Mouse (Mus musculus) induced T-regulatory cell, adult 2 months (primary cell): ENCODE results near the gene Ankrd28.

Experiments
- DNase-seq: peaks from one replicate; pipeline ENCODE4 v3.0.0-alpha.2; 2012; ENCODE audit warnings: low read depth

The Ankrd28 gene

DNA sequence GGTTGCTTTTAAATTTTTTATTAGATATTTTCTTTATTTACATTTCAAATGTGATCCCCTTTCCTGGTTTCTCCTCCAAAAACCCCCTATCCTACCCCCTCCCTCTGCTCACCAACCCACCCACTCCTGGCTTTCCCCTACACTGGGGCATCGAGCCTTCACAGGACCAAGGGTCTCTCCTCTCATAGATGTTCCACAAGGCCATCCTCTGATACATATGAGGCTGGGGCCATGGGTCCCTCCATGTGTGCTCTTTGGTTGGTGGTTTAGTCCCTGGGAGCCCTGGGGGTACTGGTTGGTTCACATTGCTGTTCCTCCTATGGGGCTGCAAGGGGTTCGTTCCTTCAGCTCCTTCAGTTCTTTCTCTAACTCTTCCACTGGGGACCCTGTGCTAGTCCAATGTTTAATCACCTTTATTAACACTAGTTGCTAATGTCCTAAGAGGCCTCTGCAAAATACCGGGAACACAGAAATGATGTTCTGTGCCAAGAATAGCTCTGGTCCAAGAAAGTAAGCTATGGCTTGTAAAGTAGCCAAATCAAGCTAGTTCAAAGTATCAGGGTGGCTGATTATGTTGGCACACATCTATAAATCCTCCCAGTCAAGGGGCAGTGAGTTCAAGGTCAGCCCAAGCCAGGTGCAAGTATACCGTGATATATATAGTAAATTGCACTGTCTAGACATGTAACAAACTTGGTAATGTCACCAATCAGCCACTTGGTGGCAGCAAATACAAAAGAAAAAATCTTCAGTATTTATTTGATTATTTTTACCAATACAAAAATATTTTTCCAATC is 36.3 kb downstream of the Ankrd28 start:
- DNase-seq: peak; percentile 70

DNA sequence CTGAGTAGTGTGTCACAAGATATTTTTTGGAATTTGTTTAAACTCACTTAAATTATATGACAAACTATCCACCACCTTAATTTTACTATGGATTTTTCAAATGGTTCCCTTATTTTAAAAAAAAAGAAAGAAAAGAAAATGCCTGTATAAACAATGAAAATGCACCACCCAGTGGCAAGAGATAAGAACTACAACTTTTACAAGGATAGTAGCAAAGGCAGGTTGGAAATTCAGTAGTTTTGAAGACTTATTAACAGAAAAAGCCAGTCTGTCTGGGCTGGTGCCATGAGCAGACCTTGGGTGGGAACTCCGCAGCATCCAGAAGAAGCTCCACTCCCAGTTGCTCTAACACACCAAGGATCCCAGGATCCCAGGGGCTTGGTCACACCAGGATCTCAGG is 39.7 kb downstream of the Ankrd28 start:
- DNase-seq: peak; percentile 74

DNA sequence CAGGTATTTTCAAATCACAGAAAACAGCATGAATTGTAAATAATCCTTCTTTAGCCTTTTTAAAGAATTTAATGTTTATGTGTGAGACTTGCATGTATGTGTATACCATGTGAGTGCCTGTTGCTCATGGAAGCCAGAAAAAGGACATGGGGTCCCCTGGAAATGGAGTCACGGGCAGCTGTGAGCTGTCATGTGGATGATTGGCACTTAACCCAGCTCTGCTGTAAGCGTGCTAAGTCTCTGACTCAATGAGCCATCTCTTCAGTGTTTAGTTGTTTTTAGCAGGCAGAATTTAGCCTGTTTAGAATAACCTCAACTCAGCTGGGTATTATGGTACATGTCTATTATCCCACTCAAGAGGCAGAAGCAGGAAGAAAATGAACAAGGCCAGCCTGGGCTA is 43.5 kb downstream of the Ankrd28 start:
- no peak for DNase-seq

DNA sequence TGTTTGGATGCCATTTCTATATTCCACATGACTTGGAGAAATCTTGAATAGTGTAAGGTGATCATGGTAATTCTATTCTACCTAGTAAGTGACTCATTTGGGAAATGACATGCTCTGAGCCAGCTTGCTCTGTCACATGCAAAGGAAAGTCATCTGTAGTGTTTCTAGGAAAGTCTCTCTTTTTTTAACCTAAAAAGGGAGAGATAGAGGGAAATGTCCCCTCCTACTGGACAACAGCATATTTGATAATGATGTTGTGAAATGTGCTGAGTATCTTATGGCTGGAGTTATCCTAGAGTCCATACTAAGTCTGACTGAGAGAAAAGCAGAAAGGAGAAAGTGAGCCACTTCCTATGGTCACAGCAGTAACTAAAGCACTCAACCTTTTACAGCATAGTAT is 44.8 kb downstream of the Ankrd28 start:
- DNase-seq: peak; percentile 57

DNA sequence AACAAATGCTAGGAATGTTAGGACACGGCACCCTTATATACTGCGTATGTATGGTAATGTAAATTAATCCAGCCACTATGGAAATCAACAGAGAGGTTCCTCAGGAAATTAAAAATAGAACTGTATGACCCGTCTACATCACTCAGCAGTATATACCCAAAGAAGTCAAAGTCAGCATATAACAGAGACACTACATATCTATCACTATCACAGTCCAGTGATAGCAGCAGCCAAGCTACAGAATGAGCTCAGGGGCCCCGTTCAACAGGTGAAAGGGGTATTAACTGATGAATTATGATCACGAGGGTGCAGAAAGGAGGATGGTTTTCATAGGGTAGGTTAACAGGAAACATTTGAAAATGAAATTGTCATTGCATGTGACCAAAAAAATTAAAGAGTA is 45.5 kb downstream of the Ankrd28 start:
- no peak for DNase-seq

DNA sequence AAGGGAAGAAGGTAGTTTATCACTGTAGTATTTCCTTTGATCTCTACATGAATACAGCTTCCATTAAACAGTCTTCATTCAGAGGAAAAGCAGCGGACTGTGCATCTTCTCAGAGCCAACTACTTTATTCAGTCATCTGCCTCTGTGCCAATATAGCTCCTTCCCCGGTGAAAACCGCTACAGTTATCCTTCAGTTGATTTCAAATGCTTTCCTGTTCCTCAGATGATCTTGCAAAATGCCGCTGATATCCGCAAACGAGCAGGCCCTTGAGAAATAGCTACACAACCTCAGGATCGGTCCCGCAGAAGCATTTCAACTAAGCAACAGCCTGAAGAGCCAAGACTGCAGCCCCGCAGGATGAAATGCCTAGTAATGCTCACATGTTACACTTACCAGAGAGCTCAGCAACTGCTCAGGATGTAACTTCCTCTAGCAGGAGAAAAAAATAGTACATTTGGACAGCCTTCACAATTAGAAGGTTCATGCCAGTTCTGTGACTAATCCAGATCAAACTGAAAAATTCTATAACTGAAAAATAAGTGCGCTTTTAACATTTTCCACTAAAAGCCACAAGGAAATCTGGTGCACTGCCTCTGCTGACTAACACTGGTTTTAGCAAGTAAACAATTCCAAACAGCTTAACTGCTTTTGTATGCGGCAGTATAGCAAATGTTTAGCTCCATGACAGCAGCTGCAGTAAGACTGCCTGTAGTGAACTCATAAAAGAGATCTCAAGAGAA is 49.0 kb downstream of the Ankrd28 start:
- DNase-seq: peak; percentile 64

DNA sequence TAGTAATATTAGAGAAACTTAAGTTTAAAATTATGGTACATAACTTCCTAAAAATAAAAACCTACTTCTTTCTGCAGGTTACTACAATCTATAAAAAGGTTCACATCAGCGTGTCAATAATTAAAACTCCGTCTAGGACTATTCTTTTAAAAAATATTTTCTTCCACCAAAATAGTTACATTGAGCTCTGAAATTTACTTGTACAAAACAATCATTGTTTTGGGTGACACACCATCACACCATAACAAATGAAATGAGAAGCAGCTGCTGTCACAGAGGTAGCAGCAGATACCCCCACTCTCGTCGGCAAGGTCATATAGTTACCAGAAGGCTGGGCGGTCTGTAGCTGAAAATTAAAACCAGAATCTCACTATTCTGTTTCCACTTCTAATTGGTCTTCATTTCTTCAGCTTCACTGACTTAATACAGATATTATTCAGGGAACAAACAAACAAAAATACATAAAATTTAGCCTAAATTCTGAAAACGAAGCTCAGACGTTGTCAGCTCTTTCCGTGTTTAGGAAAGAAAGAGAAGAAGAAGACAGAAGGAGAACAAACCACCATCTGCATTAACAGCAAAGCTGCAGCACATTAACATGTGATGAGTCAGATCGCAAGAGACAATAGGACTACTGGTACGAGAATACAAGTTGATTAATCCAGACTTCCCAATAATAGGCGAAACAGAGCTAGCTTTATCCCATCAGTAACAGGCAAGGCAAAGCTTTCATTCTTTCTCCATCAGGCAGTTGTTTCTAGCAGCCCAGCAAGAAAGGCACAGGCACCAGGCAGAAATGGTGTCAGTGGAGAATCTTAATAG is 49.8 kb downstream of the Ankrd28 start:
- DNase-seq: peak; percentile 43

DNA sequence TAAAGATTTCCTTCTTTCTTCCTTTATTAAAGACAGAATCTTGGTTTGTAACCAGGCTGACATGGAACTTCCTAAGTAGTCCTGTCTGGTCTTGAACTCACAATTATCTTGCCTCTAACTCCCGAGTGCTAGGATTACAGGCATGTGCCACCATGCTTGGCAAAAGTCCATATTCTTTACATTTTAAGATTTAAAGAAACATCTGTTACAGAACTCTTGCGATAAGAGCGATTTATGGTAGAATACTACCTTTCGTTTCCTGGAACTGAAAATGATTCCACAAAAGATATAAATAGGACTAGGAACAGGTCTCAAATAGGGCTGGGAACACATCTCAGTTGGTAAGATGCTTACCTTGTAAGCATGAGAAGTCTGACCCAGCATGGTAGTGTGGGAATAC is 56.9 kb downstream of the Ankrd28 start:
- DNase-seq: no peak

DNA sequence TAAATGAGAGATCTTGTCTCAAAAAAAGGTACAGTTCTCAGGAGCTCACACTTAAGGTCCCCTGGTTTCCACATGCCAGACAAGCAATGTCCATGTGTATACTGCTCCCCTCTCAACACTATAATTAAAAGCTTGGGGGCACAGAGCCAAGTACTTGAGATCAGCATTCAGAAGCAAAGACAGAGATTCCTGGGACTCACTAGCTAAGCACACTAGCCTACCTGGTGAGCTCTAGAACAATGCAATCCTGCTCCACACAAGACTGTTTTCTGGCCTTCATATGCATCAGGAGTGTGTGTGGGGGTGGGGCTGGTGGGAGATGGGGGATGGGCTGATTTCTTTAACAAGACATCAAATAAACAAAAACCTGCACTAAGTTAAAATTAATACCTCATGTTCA is 58.2 kb downstream of the Ankrd28 start:
- DNase-seq: no peak

DNA sequence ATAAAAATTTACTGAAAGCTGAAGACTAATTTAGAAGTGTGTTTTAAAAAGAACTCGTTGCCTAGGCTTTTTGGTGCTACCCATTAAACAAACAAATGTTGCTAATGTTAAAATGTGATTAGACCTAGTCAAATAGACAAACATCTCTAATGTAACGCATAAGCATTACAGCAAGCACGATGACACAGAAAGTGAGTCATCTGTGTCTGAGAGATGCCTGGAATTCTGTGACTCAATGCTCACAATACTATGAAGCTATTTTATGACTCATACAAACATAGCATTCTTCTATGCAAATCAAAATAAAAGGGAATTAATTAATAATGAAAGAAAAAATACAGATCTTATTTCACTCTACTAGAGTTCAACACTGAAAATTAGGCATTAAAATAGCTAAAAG is 61.9 kb downstream of the Ankrd28 start:
- DNase-seq: no peak

DNA sequence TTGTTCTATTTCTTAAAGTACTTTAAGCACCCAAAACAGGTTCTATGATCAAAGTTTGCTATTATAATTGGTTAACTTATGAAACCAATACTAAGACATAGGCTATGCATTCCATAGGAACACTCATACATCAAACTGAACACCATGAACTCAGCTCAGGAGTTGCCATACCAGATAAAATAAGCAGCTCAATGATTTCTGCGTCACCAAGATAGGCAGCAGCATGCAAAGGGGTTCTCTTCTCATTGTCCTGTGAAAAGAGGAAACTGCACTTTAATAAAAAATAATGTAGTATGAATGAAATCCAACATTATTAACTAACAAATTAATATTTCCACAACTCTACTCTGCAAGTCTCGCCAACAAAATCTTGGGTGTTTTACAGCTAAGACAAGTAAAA is 66.4 kb downstream of the Ankrd28 start:
- DNase-seq: no peak

DNA sequence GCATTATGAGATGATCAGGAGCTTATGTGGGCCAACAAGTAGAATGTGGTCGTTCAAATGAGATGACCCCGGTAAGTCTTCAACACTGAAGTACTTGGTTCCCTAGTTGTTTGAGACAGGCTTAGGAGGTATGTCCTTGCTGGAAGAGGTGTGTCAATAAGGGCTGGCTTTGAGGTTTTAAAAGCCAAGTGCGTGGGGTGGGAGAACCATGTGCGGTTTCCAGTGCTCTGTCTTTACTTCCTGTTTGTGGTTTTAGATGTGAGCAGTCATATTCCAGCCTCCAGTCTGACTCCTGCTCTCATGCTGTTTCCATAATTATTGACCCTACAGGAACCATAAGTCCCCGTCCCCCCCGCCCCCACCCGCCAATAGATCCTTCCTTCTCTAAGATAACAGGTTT is 68.7 kb downstream of the Ankrd28 start:
- peak; percentile 47 for DNase-seq

DNA sequence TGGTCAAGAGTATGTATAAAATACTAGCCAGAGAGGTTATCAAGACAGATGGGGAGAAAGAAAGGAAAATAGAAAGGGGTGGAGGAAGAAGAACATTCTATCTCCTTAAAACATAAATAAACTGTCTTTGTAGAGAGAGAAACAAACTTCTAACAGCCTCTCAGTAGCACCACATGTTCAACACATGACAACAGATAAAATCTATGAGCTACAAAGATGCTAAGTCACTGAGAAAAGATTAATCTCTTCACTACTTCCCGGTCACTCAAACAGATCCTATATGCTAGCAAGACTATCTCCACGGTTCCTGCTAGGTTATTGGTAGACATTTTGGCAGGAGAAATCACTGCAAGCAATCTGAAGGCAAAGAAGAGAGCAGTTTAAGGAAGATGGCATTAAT is 71.3 kb downstream of the Ankrd28 start:
- DNase-seq: no peak

DNA sequence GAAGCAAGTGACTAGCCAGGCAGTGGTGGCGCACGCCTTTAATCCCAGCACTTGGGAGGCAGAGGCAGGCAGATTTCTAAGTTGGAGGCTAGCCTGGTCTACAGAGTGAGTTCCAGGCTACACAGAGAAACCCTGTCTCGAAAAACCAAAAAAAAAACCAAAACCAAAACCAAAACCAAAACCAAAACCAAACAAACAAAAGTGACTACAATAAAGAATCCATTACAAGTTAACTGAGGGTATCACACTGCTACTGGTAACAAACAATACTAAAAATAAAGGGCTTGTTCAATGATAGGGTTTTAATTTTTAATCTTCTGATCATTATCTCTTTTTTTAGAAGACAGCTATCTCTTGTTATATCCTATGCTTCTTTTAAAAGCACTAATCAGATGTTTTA is 72.0 kb downstream of the Ankrd28 start:
- DNase-seq: peak; percentile 57

DNA sequence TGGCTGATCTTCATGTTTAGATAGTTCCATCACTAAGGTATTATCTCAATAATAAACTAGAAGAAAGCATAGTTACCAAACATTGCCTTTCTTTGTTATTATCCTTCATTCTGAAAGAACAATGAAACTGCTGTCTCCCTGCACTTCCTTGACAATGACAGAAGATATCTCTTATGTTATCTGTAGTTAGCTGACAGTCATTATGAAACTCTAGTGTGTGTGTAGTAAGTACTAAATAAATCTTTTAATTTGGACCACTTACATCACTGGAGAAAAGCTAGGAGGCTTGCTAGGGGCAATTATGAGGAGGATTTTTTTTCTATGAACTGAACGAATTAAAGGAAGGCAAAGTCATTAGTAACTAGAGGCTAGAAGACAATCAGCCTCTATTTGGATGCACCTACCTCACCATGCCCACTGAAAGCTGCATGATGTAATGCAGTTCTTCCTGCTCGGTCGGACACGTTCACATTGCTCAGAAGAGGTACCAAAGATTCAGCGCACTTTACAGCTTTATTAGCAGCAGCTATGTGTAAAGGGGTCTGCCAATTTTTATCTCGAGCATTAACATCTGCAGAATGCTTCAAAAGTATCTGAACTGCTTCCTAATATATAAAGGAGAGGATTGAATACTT is 82.1 kb downstream of the Ankrd28 start:
- DNase-seq: peak; percentile 60

DNA sequence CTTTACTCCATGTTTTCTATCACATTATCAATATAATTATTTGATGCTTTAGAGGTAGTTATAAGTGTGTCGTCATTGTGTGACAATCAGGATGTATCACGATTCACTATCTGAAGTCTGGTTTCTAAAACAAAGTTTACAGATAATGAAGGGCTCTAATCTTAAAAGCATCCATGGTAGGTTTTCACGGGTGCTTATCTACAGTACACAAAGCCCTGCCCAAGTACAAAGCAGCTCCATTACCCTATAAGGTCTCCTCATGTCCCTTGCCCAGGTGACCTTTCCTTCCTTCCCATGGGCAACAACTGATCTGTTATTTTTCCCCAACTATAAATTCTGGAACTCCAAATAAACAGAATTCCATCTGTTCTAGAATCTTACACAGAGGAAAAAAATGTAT is 87.9 kb downstream of the Ankrd28 start:
- DNase-seq: no peak

DNA sequence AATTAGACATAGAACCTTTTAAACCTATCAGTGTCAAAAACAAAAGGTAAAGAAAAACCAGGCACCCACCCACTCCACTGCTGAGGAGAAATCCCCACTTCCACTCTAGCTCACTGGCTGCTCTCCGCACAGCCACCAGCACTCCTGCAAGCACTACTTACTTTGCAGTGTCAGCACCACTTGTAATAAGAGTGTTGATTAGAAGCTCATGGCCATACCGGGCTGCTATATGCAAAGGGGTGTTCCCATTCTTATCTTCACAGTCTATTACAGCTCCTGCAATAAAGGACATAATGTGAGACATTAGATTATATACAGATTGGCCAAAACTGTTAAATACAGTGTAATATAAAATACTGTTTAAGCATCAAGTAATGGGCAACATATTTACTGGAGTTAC is 95.6 kb downstream of the Ankrd28 start:
- no peak for DNase-seq

DNA sequence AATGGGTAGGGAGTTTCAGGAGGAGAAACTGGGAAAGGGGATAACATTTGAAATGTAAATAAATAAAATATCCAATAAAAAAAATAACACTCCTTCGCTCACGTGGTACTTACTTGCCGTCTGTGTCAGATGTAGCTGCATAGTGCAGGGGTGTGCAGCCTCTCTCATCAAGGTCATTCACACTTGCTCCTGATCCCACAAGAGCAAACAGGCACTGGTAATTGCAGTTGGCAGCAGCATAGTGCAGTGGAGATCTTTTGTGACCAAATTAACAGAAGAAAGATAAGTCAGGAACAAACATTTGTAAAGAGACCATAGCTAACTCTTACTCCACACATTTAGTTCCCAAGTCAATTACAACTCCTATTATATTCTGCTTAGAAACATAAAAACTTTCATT is 102.9 kb downstream of the Ankrd28 start:
- no peak for DNase-seq

DNA sequence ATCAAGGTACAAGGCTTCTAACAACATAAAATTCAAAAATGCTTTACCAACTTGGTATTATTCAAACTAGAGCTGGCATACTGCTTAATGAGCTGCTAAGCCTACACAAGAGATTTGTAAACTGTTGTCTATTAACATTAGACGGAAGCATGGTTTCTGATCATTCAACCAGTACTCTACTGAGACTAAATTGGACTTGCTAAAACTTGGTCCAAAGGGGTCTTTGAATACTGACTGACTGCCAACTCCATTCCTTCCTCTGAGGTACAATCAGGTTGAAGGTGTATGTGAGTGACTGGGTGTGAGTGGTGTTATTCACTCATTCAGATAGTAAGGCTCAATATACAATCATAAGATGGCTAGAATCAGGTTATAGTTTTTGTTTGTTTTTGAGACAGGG is 107.7 kb downstream of the Ankrd28 start:
- no peak for DNase-seq

DNA sequence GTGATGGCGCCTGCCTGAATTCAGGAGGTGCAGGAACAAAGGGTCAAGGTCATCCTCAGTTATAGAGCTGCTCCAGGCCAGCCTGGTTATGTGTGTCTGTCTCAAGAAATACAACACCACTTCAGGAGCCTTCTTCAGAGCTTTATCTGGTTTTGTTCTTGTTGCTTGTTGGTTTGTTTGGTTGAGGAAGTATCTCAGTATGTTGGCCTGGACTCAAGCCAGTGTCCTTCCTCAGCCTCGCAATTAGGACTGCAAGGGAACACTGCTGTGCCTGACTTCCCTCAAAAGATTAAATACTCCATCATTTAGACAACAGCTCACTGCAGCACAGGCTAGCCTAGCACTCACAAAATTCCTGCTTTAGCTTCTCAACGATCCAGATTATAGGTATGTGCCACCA is 109.2 kb downstream of the Ankrd28 start:
- DNase-seq: no peak

DNA sequence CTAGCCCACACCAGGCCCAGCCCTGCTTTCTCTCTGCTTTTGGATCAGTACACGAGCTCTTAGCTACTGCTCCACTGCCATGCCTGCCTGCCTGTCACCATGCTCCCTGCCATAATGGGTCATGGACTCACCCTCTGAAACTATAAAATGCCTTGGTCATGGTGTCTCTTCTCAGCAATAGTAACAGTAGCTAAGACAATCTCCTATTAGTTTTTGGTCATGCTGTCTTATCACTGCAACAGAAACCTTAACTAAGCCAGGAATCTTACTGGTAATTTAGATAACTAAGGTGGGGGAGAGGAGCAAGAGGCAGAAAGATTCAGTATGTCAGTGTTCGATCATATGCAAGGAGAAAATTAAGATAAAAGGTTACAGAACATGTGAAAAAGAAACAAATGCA is 112.1 kb downstream of the Ankrd28 start:
- DNase-seq: no peak

DNA sequence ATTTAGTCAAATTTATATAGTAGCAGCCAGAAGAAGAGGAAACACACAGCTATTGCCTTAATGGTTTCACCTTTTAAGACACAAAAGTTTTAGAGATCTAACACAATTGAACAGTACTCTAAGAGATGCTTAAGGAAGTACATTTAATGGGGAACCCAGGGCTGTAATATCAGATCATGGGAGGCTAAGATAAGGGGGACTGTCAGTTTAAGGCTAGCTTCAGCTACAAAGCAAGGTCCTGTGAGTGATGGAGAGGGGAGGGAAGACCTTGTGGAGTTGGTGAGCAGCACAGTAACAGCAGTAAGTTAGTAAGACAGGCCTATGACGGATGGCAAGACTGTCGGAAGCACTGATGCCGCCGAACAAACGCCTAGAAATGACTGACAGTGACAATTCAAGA is 113.1 kb downstream of the Ankrd28 start:
- no peak for DNase-seq
